Mouse (Mus musculus): ENCODE results near the gene D2hgdh. TPM values are rescaled to one million over a fixed set of nuclear protein-coding genes. Genes with fewer than 3 reads are reported as not detected.

The D2hgdh gene
- polyA plus RNA-seq (2012; rRNA removed), result 17.3 and 17.6 TPM in 2 replicates

- no peak for DNase-seq (ENCODE audit: extremely low spot score in 1 of 2, low spot score in 1 of 2)
Measured at GRCm38 (mm10) chr1:93824609-93825008, at the start of gene D2hgdh. Gene D2hgdh, plus strand, starts transcription at chr1:93824909.

- DNase-seq (ENCODE audit: extremely low spot score in 1 of 2, low spot score in 1 of 2), result no peak
Measured at GRCm38 (mm10) chr1:93776686-93777085, 48.0 kb upstream of the D2hgdh start.

- no peak for DNase-seq (ENCODE audit: extremely low spot score in 1 of 2, low spot score in 1 of 2)
Measured at GRCm38 (mm10) chr1:93786912-93787311, 37.8 kb upstream of the D2hgdh start.

- DNase-seq (ENCODE audit: extremely low spot score in 1 of 2, low spot score in 1 of 2), result no peak
Measured at GRCm38 (mm10) chr1:93794526-93794925, 30.2 kb upstream of the D2hgdh start.

- no peak for DNase-seq (ENCODE audit: extremely low spot score in 1 of 2, low spot score in 1 of 2)
Measured at GRCm38 (mm10) chr1:93795886-93796285, 28.8 kb upstream of the D2hgdh start.

- no peak for DNase-seq (ENCODE audit: extremely low spot score in 1 of 2, low spot score in 1 of 2)
Measured at GRCm38 (mm10) chr1:93800670-93801503, 23.8 kb upstream of the D2hgdh start.

GRCm38 (mm10) chr1:93801741-93802238 lies 22.9 kb upstream of the D2hgdh start, which contains the start of gene Dtymk:
Gene Dtymk, minus strand, starts transcription at chr1:93801934.
- DNase-seq (ENCODE audit: extremely low spot score in 1 of 2, low spot score in 1 of 2), result peak; percentile 91 to 94

GRCm38 (mm10) chr1:93802771-93803170 lies 21.9 kb upstream of the D2hgdh start:
- DNase-seq (ENCODE audit: extremely low spot score in 1 of 2, low spot score in 1 of 2), result no peak

GRCm38 (mm10) chr1:93803556-93804507 lies 20.9 kb upstream of the D2hgdh start, which contains the start of gene Ing5:
Gene Ing5, plus strand, starts transcription at chr1:93803965.
- DNase-seq (ENCODE audit: extremely low spot score in 1 of 2, low spot score in 1 of 2), result peak; percentile 97 to 100

GRCm38 (mm10) chr1:93804818-93805217 lies 19.9 kb upstream of the D2hgdh start:
- no peak for DNase-seq (ENCODE audit: extremely low spot score in 1 of 2, low spot score in 1 of 2)

GRCm38 (mm10) chr1:93805221-93805951 lies 19.3 kb upstream of the D2hgdh start:
- no peak for DNase-seq (ENCODE audit: extremely low spot score in 1 of 2, low spot score in 1 of 2)

GRCm38 (mm10) chr1:93808871-93809270 lies 15.8 kb upstream of the D2hgdh start:
- no peak for DNase-seq (ENCODE audit: extremely low spot score in 1 of 2, low spot score in 1 of 2)

GRCm38 (mm10) chr1:93810011-93810410 lies 14.7 kb upstream of the D2hgdh start:
- no peak for DNase-seq (ENCODE audit: extremely low spot score in 1 of 2, low spot score in 1 of 2)

- no peak for DNase-seq (ENCODE audit: extremely low spot score in 1 of 2, low spot score in 1 of 2)
Measured at GRCm38 (mm10) chr1:93811495-93812039, 13.1 kb upstream of the D2hgdh start.

GRCm38 (mm10) chr1:93817823-93818532 lies 6.7 kb upstream of the D2hgdh start:
- DNase-seq (ENCODE audit: extremely low spot score in 1 of 2, low spot score in 1 of 2), result no peak

GRCm38 (mm10) chr1:93818722-93819121 lies 6.0 kb upstream of the D2hgdh start:
- DNase-seq (ENCODE audit: extremely low spot score in 1 of 2, low spot score in 1 of 2), result no peak

- no peak for DNase-seq (ENCODE audit: extremely low spot score in 1 of 2, low spot score in 1 of 2)
Measured at GRCm38 (mm10) chr1:93823796-93824495, 763 bp upstream of the D2hgdh start.

- peak; percentile 96 to 97 for DNase-seq (ENCODE audit: extremely low spot score in 1 of 2, low spot score in 1 of 2)
Measured at GRCm38 (mm10) chr1:93825105-93825674, 481 bp downstream of the D2hgdh start.
